Mouse (Mus musculus): ENCODE results near the gene H2-Ob. TPM values are rescaled to one million over a fixed set of nuclear protein-coding genes. Genes with fewer than 3 reads are reported as not detected.

The H2-Ob gene
- total and polyA plus RNA-seq, 3 experiments, result 13.7 to 31.9 (median 19.9) TPM

- H3K4me1 ChIP-seq (ENCODE audit: control insufficient read depth in 1 of 2, insufficient read depth in 2 of 2), result peaks cover 10 to 54% of the 10 kb centered on the region in 2 experiments
- peak overlapping the region in 1 of 3 experiments; percentile 11 for H3K4me3 ChIP-seq (replicated peaks in 1 of 3; ENCODE audit: low read depth in 2 of 3, low read length in 2 of 3, poor library complexity in 1 of 3)
- peaks cover 9% of the 10 kb centered on the region; the same call in 1 of the 2 replicates for H3K79me2 ChIP-seq (replicated peaks; ENCODE audit: control insufficient read depth, extremely low read depth, insufficient read depth, poor library complexity, severe bottlenecking)
- H3K36me3 ChIP-seq (replicated peaks in 1 of 2; ENCODE audit: control insufficient read depth in 1 of 2, insufficient read depth in 1 of 2, low read length in 1 of 2), result peaks cover 0 to 12% of the 10 kb centered on the region in 2 experiments
- peak; percentile 98 for DNase-seq (ENCODE audit: extremely low read depth)
- peak overlapping the region; percentile 20; the same call in 1 of the 2 replicates for H3K9ac ChIP-seq (ENCODE audit: insufficient read depth, low read depth)
- in situ Hi-C loops (cut with MboI; ENCODE audit: low pct_ligation_motif_present, low pct_unique_long_range_greater_than_20kb, low sequenced_read_pairs), result no loop called here
- dilution Hi-C loops (cut with MboI; ENCODE audit: extremely low pct_ligation_motif_present, extremely low pct_unique_long_range_greater_than_20kb, low sequenced_read_pairs), result no loop called here
- H3K9me3 ChIP-seq (replicated peaks; ENCODE audit: low read length), result peaks cover 1% of the 10 kb centered on the region
- peak overlapping the region; percentile 53; the same call in 1 of the 2 replicates for H3K4me2 ChIP-seq (ENCODE audit: insufficient read depth, low read depth, poor library complexity, severe bottlenecking)
- TF ChIP-seq E2F4 (IDR thresholded peaks at IDR 0.05; ENCODE audit: insufficient replicate concordance, low read depth, low read length) (no peak), MYC (IDR thresholded peaks at IDR 0.05; ENCODE audit: low read depth, low read length) (peak; percentile 69), TCF12 (IDR thresholded peaks at IDR 0.05; ENCODE audit: low read depth, low read length) (peak; percentile 71; the same call in 1 of the 2 replicates), IRF4 (IDR thresholded peaks at IDR 0.05; ENCODE audit: low read depth, low read length) (peak; percentile 37; the same call in 1 of the 2 replicates), NELFE (IDR thresholded peaks at IDR 0.05; ENCODE audit: low read depth, low read length) (peak; percentile 58; the same call in 1 of the 2 replicates), SIN3A (IDR thresholded peaks at IDR 0.05; ENCODE audit: low read length) (peak; percentile 59; the same call in 1 of the 2 replicates), GABPA (IDR thresholded peaks at IDR 0.05; ENCODE audit: insufficient replicate concordance, low read depth, low read length) (no peak), USF2 (conservative IDR thresholded peaks at IDR 0.05; ENCODE audit: low read depth, low read length) (no peak), EP300 (IDR thresholded peaks at IDR 0.05; ENCODE audit: low read length) (no peak), BHLHE40 (IDR thresholded peaks at IDR 0.05; ENCODE audit: low read depth, low read length) (peak; percentile 56; the same call in 1 of the 2 replicates), SMC3 (IDR thresholded peaks at IDR 0.05; ENCODE audit: low read depth, low read length) (no peak), UBTF (IDR thresholded peaks at IDR 0.05; ENCODE audit: low read depth, low read length) (no peak), ZNF384 (IDR thresholded peaks at IDR 0.05; ENCODE audit: low read depth, low read length) (no peak), ZC3H11A (IDR thresholded peaks at IDR 0.05; ENCODE audit: low read depth, low read length) (no peak), PAX5 (IDR thresholded peaks at IDR 0.05; ENCODE audit: low read length) (no peak), MAX (IDR thresholded peaks at IDR 0.05; ENCODE audit: low read length) (peak; percentile 63), ELF1 (IDR thresholded peaks at IDR 0.05; ENCODE audit: low read depth, low read length) (no peak), CHD1 (IDR thresholded peaks at IDR 0.05; ENCODE audit: low read depth, low read length) (no peak), RAD21 (IDR thresholded peaks at IDR 0.05; ENCODE audit: low read depth, low read length) (no peak), USF1 (IDR thresholded peaks at IDR 0.05; ENCODE audit: low read depth, low read length) (no peak), POLR2AphosphoS2 (IDR thresholded peaks at IDR 0.05; ENCODE audit: low read depth, low read length) (peak; percentile 83; the same call in 1 of the 2 replicates), POLR2A (IDR thresholded peaks at IDR 0.05; ENCODE audit: low read depth, low read length) (peak; percentile 74), CTCF (conservative IDR thresholded peaks at IDR 0.05 in 1 of 2, IDR thresholded peaks at IDR 0.05 in 1 of 2; ENCODE audit: low read depth in 2 of 2, low read length in 2 of 2) (no peak), TBP (conservative IDR thresholded peaks at IDR 0.05; ENCODE audit: low read depth, low read length) (peak; percentile 90), JUN (IDR thresholded peaks at IDR 0.05; ENCODE audit: insufficient read depth, low read depth, low read length) (no peak), ZKSCAN1 (IDR thresholded peaks at IDR 0.05; ENCODE audit: borderline replicate concordance, low read depth, low read length) (no peak; the same call in 1 of the 2 replicates), CHD2 (IDR thresholded peaks at IDR 0.05; ENCODE audit: low read length) (peak; percentile 99), KAT2A (IDR thresholded peaks at IDR 0.05; ENCODE audit: insufficient replicate concordance, low read length) (0 out of 2 replicates have a peak, but pooled peaks have one; percentile 39), HCFC1 (IDR thresholded peaks at IDR 0.05; ENCODE audit: low read depth, low read length) (peak; percentile 46), MEF2A (IDR thresholded peaks at IDR 0.05; ENCODE audit: borderline replicate concordance, low read depth, low read length) (no peak), NRF1 (IDR thresholded peaks at IDR 0.05; ENCODE audit: low read depth, low read length) (peak; percentile 56), MXI1 (IDR thresholded peaks at IDR 0.05; ENCODE audit: low read depth, low read length) (0 out of 2 replicates have a peak, but pooled peaks have one; percentile 28), MAZ (IDR thresholded peaks at IDR 0.05; ENCODE audit: low read depth, low read length) (no peak), ETS1 (conservative IDR thresholded peaks at IDR 0.05; ENCODE audit: low read depth, low read length) (peak; percentile 73; the same call in 1 of the 2 replicates), RCOR1 (conservative IDR thresholded peaks at IDR 0.05; ENCODE audit: low read depth, low read length) (no peak), MAFK (IDR thresholded peaks at IDR 0.05; ENCODE audit: insufficient replicate concordance, low read length) (no peak), JUND (conservative IDR thresholded peaks at IDR 0.05; ENCODE audit: low read depth, low read length) (0 out of 2 replicates have a peak, but pooled peaks have one; percentile 51), ZMIZ1 (IDR thresholded peaks at IDR 0.05; ENCODE audit: low read depth, low read length) (peak; percentile 77; the same call in 1 of the 2 replicates)
- peak overlapping the region; percentile 53 for H3K27ac ChIP-seq (ENCODE audit: insufficient read depth, low read depth)
- no peaks in the 10 kb centered on the region for H3K27me3 ChIP-seq (replicated peaks)
Observed at GRCm38 (mm10) chr17:34261502-34261901, 22.8 kb downstream of the H2-Ob start.

Measured in CH12.LX (cell line).